ENCODE assay signal across 13 mouse cellular contexts in the genomic region with DNA sequence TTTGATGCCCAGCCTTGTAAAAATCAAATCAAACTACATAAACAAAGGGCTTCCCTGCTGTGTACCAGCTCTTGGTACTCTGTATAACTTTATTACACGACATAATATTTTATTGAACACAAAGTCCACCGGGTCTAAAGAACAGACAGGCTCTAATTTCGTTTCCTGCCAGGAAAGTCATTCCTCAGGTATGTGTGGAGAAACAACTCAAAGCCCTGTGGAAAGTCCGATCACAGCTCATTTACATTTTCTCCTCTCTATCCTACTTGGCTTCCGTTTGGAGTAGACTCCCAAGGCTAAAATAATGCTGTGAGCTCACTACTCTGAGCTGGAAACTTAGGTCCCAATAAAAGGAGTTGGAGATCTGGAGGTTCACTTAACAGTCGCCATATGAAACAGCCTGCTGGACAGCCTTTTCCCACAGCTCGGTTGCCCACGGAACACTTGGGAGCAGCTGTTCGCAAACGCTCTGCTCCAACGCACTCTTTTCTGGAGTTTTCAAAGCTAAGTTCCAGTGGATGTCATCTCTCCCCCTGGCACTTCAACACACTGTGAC.
DNase-seq lines count a peak whose midpoint lies in the region; ATAC-seq lines count a peak whose summit lies in the region.
"Had no signal": no experiment of that assay in that cellular context is flagged by ENCODE, and none has a peak within 500 bp of the region (broad histone marks: within the 10 kb centered on the region; RNA-seq: fewer than 3 reads in every experiment).

No protein-coding gene starts in this region.

- H3K4me2 ChIP-seq in embryonic facial prominence, embryonic 13.5 days = no peak overlapping the region
- peak overlapping the region; percentile 49 for H3K4me2 ChIP-seq in limb, embryonic 13.5 days (replicated peaks)
- no peak overlapping the region for H3K4me2 ChIP-seq in hindbrain, embryonic 13.5 days
- H3K4me2 ChIP-seq in hindbrain, embryonic 16.5 days (ENCODE audit: low read length) = no peak overlapping the region

- peak overlapping the region; percentile 41 for H3K27ac ChIP-seq in embryonic facial prominence, embryonic 13.5 days
- peak overlapping the region; percentile 66 for H3K27ac ChIP-seq in limb, embryonic 13.5 days
- no peak overlapping the region for H3K27ac ChIP-seq in hindbrain, embryonic 13.5 days
- no peak overlapping the region for H3K27ac ChIP-seq in hindbrain, embryonic 16.5 days (ENCODE audit: low read depth, low read length)
- H3K27ac ChIP-seq: midbrain, embryonic 10.5 days had no signal

- ATAC-seq in embryonic facial prominence, embryonic 13.5 days (ENCODE audit: insufficient number of reproducible peaks, insufficient read depth, low FRiP score, low TSS enrichment, low read depth) = no peak
- peak; percentile 85 for ATAC-seq in limb, embryonic 13.5 days (ENCODE audit: low FRiP score, low read depth)
- no peak for ATAC-seq in hindbrain, embryonic 13.5 days (ENCODE audit: low FRiP score)
- ATAC-seq in hindbrain, embryonic 16.5 days = no peak
- ATAC-seq: forebrain, postnatal 0 days had no signal

- H3K36me3 ChIP-seq in embryonic facial prominence, embryonic 13.5 days = no peaks in the 10 kb centered on the region
- no peaks in the 10 kb centered on the region for H3K36me3 ChIP-seq in limb, embryonic 13.5 days
- H3K36me3 ChIP-seq in hindbrain, embryonic 13.5 days = peaks cover 19% of the 10 kb centered on the region
- peaks cover 9% of the 10 kb centered on the region for H3K36me3 ChIP-seq in hindbrain, embryonic 16.5 days (ENCODE audit: control insufficient read depth, insufficient read depth, low read length)

- peak; percentile 58 for DNase-seq in kidney, adult 9 months
- no peak for DNase-seq in kidney, adult 11 months
- DNase-seq in 3134 (ENCODE audit: extremely low read depth, insufficient read length, low spot score) = peak; percentile 44
- no peak for DNase-seq in MN1 (ENCODE audit: low spot score)
- DNase-seq: adrenal gland, adult 8-10 months; cerebellum, postnatal 14 days; forebrain, postnatal 0 days; thymus, adult 18-20 months had no signal

- no peak overlapping the region for H3K9ac ChIP-seq in embryonic facial prominence, embryonic 13.5 days
- no peak overlapping the region for H3K9ac ChIP-seq in limb, embryonic 13.5 days
- no peak overlapping the region for H3K9ac ChIP-seq in hindbrain, embryonic 13.5 days
- H3K9ac ChIP-seq in hindbrain, embryonic 16.5 days (ENCODE audit: low read depth, low read length) = no peak overlapping the region
- H3K9ac ChIP-seq: forebrain, postnatal 0 days had no signal

- H3K27me3 ChIP-seq in embryonic facial prominence, embryonic 13.5 days = no peaks in the 10 kb centered on the region
- peaks cover 4% of the 10 kb centered on the region; the same call in 1 of the 2 replicates for H3K27me3 ChIP-seq in limb, embryonic 13.5 days
- peaks cover 18% of the 10 kb centered on the region for H3K27me3 ChIP-seq in hindbrain, embryonic 13.5 days
- H3K27me3 ChIP-seq in hindbrain, embryonic 16.5 days (replicated peaks; ENCODE audit: control insufficient read depth, insufficient read depth, low read length) = no peaks in the 10 kb centered on the region

- no peaks in the 10 kb centered on the region for H3K9me3 ChIP-seq in embryonic facial prominence, embryonic 13.5 days
- no peaks in the 10 kb centered on the region for H3K9me3 ChIP-seq in limb, embryonic 13.5 days
- H3K9me3 ChIP-seq in hindbrain, embryonic 13.5 days = no peaks in the 10 kb centered on the region
- no peaks in the 10 kb centered on the region for H3K9me3 ChIP-seq in hindbrain, embryonic 16.5 days (ENCODE audit: control insufficient read depth, low read length)

- H3K4me3 ChIP-seq in embryonic facial prominence, embryonic 13.5 days = no peak overlapping the region
- H3K4me3 ChIP-seq in limb, embryonic 13.5 days = peak overlapping the region; percentile 10; the same call in 1 of the 2 replicates
- H3K4me3 ChIP-seq in hindbrain, embryonic 13.5 days = no peak overlapping the region
- no peak overlapping the region for H3K4me3 ChIP-seq in hindbrain, embryonic 16.5 days (ENCODE audit: low read length)
- H3K4me3 ChIP-seq: midbrain, embryonic 10.5 days had no signal

- 53% methylated on average over 11 of the region's 11 CpGs for WGBS in embryonic facial prominence, embryonic 13.5 days
- WGBS in limb, embryonic 13.5 days = 16% methylated on average over 11 of the region's 11 CpGs
- WGBS in hindbrain, embryonic 13.5 days = 73% methylated on average over 11 of the region's 11 CpGs
- WGBS in hindbrain, embryonic 16.5 days = 58% methylated on average over 11 of the region's 11 CpGs

- H3K4me1 ChIP-seq in embryonic facial prominence, embryonic 13.5 days = peaks cover 47% of the 10 kb centered on the region
- peaks cover 35% of the 10 kb centered on the region for H3K4me1 ChIP-seq in limb, embryonic 13.5 days
- H3K4me1 ChIP-seq in hindbrain, embryonic 13.5 days (replicated peaks) = peaks cover 14% of the 10 kb centered on the region
- H3K4me1 ChIP-seq in hindbrain, embryonic 16.5 days (ENCODE audit: control insufficient read depth, insufficient read depth, low read depth, low read length) = peaks cover 3% of the 10 kb centered on the region; the same call in 1 of the 2 replicates

Comparison
In these comparisons a context has a peak if more than half of its experiments do, and no peak if none do; other contexts are left out.
1. DNase-seq: peak in kidney, adult 9 months (single experiment) and 3134 (single experiment); none in kidney, adult 11 months (single experiment) and MN1 (single experiment).
2. H3K27ac ChIP-seq: peak in embryonic facial prominence, embryonic 13.5 days (single experiment) and limb, embryonic 13.5 days (single experiment); none in hindbrain, embryonic 13.5 days (single experiment) and hindbrain, embryonic 16.5 days (single experiment).